Mouse (Mus musculus) common myeloid progenitor, adult 5-6 weeks (primary cell): ENCODE measurements around the gene Efcab1. TPM values are rescaled to one million over a fixed set of nuclear protein-coding genes. Genes with fewer than 3 reads are reported as not detected.
"Not testable (repeated sequence)": the region's sequence is repeated elsewhere in the genome, so short reads cannot be mapped to it uniquely, and the experiment has no call there.

Experiments used
- ATAC-seq: replicated peaks from 2 replicates; pipeline ENCODE4 v1.8.0; 2016; ENCODE audit warnings: low read depth, mild to moderate bottlenecking, moderate TSS enrichment, inconsistent platforms; ENCODE audit not compliant: poor library complexity, severe bottlenecking
- total RNA-seq: library from RNA; stranded (forward); fragments of 200-1000, 187-1606 nt; gene quantifications from 2 replicates; pipeline ENCODE4 v1.2.3, GENCODE M21; 2017

Gene Efcab1
- not detected in 2 replicates for total RNA-seq

DNA sequence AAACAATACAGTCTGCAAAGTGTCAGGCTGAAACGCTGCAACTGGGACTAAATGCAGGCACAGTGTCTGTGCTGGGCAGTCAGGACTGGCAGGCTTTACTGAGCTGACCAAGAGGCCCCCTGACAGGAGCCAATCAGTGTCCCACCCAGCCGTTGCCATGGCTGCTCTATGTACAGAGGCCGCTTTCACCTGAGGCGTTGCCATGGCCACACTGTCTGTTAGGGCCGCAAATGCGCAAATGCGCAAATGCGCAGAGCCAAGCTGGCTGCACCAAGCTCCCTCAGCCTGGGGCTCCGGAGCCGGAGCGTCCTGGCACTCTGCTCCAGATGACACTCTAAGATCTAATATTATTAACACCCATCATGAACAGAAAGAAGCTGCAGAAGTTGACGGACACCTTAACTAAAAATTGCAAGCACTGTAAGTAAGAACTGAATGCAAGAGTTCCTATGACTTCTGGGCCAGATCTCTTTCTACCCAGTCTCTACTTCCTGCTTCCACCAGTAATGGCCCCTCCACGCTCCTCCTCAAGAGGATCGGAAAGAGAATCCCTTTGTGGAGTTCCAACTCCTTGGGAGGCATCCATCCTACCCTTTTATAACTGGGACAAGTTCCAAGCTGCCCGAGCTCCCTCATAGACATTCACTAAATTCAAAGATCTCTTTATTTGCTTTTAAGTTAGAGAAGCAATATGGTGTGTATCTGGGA lies at the start of gene Efcab1:
Gene Efcab1, plus strand, starts transcription at position 214 of the 708 bp plus-strand sequence.
- ATAC-seq: no peak

DNA sequence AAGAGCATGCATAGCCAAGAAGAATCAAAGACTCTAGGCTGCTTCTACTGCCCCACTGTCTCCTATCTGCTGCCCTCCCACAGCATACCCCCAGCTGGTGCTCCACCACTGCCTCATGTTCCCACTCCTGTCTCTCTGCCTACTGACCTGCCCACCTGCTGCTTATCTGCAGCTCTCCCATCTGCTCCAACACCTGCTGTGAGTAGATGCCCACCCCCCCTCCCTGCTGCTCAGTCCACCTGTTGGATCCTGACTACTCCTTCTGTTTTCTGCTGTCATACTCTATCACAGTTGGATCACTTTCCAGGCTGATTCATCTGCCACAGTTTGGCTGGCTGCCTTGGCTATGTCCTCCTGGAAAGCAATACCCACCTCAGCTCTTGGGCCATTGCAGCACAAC lies 47.0 kb upstream of the Efcab1 start:
- ATAC-seq: no peak

DNA sequence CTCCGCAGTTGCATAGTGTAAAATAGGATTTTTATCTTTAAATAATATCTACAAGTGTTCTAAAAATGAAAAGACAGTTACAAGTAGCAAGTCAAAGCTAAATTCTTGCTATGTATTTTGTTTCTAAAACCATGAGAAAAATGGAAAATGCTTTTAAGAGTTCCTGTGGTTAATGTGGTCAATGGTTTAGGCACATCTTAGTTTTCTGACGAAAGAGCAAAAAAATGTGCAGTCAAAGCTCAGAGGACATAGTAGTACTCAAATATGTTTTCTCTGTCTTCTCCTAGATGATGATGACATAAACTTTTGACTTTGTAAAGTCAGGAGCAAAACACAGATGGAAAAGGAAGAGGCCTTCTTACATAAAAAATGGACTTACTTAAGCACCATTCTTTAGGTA lies 21.5 kb upstream of the Efcab1 start:
- ATAC-seq: no peak

DNA sequence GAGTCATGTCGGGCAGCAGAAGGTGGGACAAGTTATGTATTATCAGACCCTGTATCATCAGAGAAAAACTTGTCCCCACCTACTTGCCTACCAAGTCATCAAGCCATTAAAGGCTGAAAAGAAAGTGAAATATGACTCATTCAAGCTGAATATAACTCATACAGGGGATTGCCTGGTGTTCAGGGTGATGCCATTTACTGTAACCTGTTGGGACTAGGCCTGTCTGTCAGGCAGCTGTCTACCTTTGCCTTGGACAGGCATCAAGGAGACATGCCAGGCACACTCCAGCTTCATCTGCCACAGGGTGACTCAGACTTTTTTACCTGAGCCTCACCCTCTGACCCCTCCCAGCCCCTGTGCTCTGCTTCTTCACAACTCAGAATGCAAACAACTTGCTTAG lies 21.0 kb upstream of the Efcab1 start:
- ATAC-seq: no peak

DNA sequence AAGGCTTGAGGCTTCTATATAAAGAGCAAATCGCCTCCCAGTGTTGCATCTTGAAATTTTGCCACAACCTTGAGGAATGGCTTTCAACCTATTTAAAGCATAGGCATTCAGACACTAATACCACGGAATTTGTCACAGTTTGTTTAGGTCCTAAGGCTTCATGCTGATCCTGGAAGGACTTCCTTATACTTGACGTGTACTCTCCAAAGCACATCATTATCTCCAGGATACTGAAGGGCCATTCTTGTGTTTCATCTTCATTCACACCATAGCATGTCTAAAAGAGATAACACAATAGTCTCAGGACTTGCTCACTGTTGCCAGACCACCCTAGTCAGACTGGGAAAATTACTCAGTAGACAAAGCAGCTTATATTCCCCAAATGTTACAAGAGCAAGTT lies 13.9 kb upstream of the Efcab1 start:
- ATAC-seq: no peak

- no peak for ATAC-seq
Observed at GRCm38 (mm10) chr16:14893864-14894263, 12.5 kb upstream of the Efcab1 start.

DNA sequence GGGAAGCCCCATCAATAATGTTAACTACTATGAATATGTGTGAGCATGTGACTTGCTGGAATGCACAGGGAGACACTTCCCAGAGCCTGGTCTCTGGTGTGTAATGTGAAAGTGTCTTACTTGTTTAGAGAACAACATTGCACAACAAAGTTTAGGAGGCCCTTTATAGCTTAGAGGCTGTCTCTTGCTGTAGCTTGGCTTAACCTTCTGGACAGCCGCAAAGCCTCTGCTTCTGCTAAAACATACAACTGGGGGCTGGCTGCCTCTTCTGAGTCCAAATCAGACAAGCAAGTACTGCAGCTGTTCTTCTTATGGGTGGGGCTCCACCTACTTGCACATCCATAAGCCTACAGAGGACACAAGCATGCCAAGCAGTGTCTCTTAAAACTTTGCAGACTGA lies 11.7 kb upstream of the Efcab1 start:
- no peak for ATAC-seq

DNA sequence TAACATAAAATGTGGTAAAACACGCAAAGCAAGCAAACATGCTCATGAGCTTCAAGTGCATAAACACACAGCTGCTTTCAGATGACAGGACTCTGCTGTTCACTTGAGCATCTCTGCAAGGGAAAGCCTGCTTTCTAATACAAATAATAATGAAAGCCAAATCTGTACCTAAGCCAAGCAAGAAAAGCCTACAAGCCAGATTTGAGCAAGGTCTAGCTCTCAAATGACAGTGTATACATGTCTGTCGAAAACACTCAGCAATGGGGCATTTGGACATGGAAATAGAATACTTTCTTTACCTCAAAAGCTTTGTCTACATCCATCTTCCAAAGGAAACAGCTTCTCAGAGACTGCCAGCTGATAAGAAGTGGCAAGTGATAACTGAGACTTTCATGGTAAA lies 10.9 kb upstream of the Efcab1 start:
- no peak for ATAC-seq

GRCm38 (mm10) chr16:14930711-14931110 lies 24.3 kb downstream of the Efcab1 start:
- ATAC-seq: not testable (repeated sequence)

GRCm38 (mm10) chr16:14936478-14937166 lies 30.2 kb downstream of the Efcab1 start:
- not testable (repeated sequence) for ATAC-seq

GRCm38 (mm10) chr16:14939552-14939951 lies 33.1 kb downstream of the Efcab1 start:
- no peak for ATAC-seq

GRCm38 (mm10) chr16:14939994-14940715 lies 33.7 kb downstream of the Efcab1 start:
- ATAC-seq: no peak

DNA sequence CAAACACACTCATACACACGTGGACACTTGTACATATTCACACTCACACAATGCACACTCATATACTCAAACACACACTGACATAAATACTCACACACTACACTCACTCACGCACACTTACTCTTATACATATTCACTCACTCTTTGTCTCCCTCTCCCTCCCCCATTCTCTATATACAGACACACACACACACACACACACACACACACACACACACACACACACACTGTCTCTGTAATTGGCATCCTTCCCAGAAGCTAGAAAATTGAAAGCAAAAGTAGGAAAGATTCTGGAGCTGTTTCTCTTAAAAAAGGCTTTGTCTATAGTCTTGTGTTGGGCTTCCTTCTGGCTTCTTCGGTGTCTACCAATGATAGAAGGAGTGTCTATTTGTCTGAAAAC lies 34.5 kb downstream of the Efcab1 start:
- no peak for ATAC-seq

GRCm38 (mm10) chr16:14943530-14943929 lies 37.1 kb downstream of the Efcab1 start:
- no peak for ATAC-seq

- not testable (repeated sequence) for ATAC-seq
Observed at GRCm38 (mm10) chr16:14947561-14947960, 41.2 kb downstream of the Efcab1 start.

DNA sequence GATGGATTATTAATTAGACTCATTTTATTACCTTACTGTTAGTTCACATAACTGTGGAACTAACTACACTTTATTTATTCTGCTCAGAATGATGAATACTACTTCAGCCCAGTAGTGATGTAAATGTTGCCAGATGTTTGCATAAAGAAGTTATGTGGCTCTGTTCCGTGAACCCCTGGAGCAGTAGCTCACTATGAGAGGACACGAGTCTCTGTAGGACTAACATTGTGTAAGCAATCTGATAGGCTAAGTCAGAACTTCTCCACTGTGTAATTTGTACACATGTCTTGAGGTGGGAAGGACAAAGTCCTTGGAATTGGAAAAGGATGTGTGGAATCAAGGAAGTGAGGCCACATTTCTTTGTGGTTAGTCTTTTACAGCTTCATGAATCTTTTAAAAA lies 45.5 kb downstream of the Efcab1 start:
- ATAC-seq: no peak

GRCm38 (mm10) chr16:14959743-14960142 lies 53.3 kb downstream of the Efcab1 start:
- ATAC-seq: no peak

DNA sequence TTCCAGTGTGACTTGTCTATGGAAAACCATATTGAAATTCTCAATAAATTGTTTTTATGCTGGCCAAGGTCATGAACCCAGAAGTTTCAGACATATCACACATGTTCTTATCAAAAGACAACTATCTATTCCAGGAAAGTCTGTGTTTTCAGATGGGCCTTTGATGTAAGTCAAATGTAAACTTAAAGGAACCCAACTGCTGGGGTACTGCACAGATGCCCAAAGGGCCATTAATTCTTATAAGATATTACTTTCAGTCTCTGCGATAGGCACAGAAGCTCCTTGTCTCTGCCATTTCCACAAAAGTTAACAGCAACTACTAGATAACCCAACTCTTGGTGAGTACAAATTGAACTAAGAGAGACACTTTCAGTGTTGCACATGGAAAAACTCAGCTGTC lies 67.3 kb downstream of the Efcab1 start:
- ATAC-seq: no peak

GRCm38 (mm10) chr16:14979228-14979627 lies 72.8 kb downstream of the Efcab1 start:
- no peak for ATAC-seq

DNA sequence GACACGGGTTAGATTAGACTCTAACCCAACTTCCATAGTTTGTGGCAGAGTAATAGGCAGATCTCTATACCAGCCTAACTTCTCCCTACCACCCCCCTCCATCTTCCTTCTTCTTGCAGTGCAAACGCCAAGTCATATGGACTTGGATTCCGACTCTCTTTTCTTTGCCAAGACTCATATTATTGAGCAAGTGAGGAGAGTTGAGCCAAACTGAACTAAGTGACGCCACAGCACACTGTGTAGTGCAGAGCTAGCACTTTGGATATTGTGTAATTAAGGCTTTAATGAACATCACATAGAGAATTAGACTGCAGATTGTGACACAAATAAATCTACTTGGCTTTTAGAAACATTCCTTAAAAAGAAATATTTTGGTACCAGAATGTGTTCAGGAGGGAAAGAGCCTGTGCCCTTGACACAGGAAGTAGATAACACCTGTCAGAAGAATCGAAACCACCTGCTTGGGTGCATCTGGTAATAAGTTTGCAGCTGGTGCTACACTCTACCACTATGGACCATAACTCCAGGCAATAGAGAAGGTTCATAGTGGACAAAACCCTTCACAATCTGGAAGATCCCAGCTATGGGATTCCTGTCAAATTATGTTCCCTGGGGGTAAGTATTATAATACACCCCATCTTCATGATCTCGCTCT lies 83.3 kb downstream of the Efcab1 start:
- ATAC-seq: no peak

DNA sequence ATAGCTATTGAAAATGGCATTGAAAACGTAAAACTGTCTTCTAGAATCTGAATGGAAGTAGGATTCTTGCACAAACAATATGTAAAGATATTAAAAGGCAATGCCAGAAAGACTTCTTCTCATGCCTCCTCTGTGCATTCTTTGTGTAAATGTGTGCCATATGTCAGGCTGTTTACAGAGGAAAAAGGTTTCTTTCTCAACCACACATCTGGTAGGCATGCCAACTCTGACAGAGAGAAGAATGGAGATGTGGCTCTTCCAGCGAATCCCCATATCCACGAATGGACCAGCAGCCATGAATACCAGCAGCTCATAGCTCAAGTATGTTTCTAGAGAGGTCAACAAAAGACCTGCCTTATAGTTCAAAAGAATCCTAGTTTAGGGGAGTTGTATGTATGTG lies 84.6 kb downstream of the Efcab1 start:
- no peak for ATAC-seq
